Mouse (Mus musculus) limb, embryonic 14.5 days (tissue): ENCODE results near the gene Elmo3. TPM values are rescaled to one million over a fixed set of nuclear protein-coding genes. Genes with fewer than 3 reads are reported as not detected.
A peak's percentile ranks its signal among the peaks of the same experiment; 100 is the strongest.

Source experiments
- ATAC-seq: fragments of 200-750 bp; cut with Nextera tagmentation; 2 replicates; pipeline ENCODE4 v1.8.0; 2017; ENCODE audit warnings: low read depth, moderate number of reproducible peaks, moderate TSS enrichment; ENCODE audit not compliant: low FRiP score
- DNase-seq: peaks from one replicate; pipeline ENCODE4 v3.0.0-alpha.2; 2015; ENCODE audit warnings: low spot score
- H3K27ac ChIP-seq: fragments of 300-500 bp; sonication (generic); replicated peaks from 2 replicates; pipeline ENCODE4 v1.5.1; 2014; ENCODE audit warnings: low read depth, mild to moderate bottlenecking, low read length, moderate library complexity, mixed read lengths
- H3K27me3 ChIP-seq: fragments of 300-500 bp; sonication (generic); 2 replicates; pipeline ENCODE4 v1.6.1; 2014; ENCODE audit warnings: low read length, mixed read lengths; ENCODE audit not compliant: control insufficient read depth, insufficient read depth
- H3K36me3 ChIP-seq: fragments of 300-500 bp; sonication (generic); 2 replicates; pipeline ENCODE4 v1.6.1; 2014; ENCODE audit warnings: mild to moderate bottlenecking, low read length, moderate library complexity, mixed read lengths; ENCODE audit not compliant: control insufficient read depth, insufficient read depth
- H3K4me1 ChIP-seq: fragments of 300-500 bp; sonication (generic); 2 replicates; pipeline ENCODE4 v1.6.1; 2014; ENCODE audit warnings: antibody characterized with exemption, low read length, mixed read lengths; ENCODE audit not compliant: control insufficient read depth, insufficient read depth
- H3K4me2 ChIP-seq: fragments of 300-500 bp; sonication (generic); replicated peaks from 2 replicates; pipeline ENCODE4 v1.6.1; 2014; ENCODE audit warnings: low read depth, mild to moderate bottlenecking, low read length, moderate library complexity; ENCODE audit not compliant: severe bottlenecking
- H3K4me3 ChIP-seq: fragments of 300-500 bp; sonication (generic); replicated peaks from 2 replicates; pipeline ENCODE4 v1.5.1; 2014; ENCODE audit warnings: low read length
- H3K9ac ChIP-seq: fragments of 300-500 bp; sonication (generic); 2 replicates; pipeline ENCODE4 v1.6.1; 2014; ENCODE audit warnings: mild to moderate bottlenecking, low read depth, low read length, moderate library complexity; ENCODE audit not compliant: severe bottlenecking
- H3K9me3 ChIP-seq: fragments of 300-500 bp; sonication (generic); 2 replicates; pipeline ENCODE4 v1.6.1; 2016; ENCODE audit warnings: low read length; ENCODE audit not compliant: control insufficient read depth
- POLR2A ChIP-seq: fragments of 200-500 bp; IDR thresholded peaks from 2 replicates; pipeline ENCODE4 v1.8.0; 2012; ENCODE audit warnings: inconsistent platforms, mild to moderate bottlenecking, moderate library complexity, borderline replicate concordance; ENCODE audit not compliant: insufficient read depth, insufficient read length; ENCODE audit errors: extremely low read depth
- WGBS: fragments of 180-500 bp; shearing (Covaris S2); extraction: QIAGEN DNeasy Blood & Tissue Kit; methylation state at CpG from one replicate; pipeline ENCODE4 v1.1.7; 2014; 5-methylcytosine and 5-hydroxymethylcytosine counted together
- polyA plus RNA-seq, 2 experiments: library from polyadenylated mRNA; depleted of rRNA in 1 of 2; stranded (reverse) in 1 of 2; unstranded in 1 of 2; fragments of >200 nt; fragmentation: Nextera tagmentation in 1 of 2; extraction: Ambion mirVana in 1 of 2; gene quantifications; 2 replicates each; pipeline versions ENCODE4 v1.2.1 to v1.2.3; 2012 to 2014

Elmo3 gene
- polyA plus RNA-seq, 2 experiments = 7.3 to 8.8 TPM

DNA sequence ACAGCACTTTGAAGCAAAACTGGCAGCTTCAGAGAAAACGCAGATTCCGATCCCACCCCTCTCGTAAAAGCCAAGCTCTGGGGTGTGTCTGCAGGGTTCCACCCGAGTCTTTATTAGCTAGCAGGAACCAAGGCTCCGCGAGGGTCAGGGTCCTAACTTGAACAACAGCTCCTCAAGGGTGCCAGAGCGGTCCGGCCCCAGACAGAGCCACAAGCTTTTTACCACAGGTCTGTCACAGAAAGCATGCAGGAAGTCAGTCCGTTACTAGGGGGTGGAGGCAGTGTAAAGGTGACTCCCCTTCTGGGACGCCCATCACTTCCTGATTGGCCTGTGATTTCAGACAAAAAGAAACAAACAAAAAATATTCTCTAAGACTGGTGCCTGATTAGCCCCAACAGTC lies 40.3 kb upstream of the Elmo3 start:
- TF ChIP-seq POLR2A = no peak
- H3K27me3 ChIP-seq = peaks cover 69% of the 10 kb centered on the region
- no peak overlapping the region for H3K27ac ChIP-seq
- H3K9me3 ChIP-seq = no peaks in the 10 kb centered on the region; the same call in 1 of the 2 replicates
- no peak for DNase-seq
- peak overlapping the region; percentile 59 for H3K9ac ChIP-seq
- H3K4me3 ChIP-seq = peak overlapping the region; percentile 66
- WGBS = 13% methylated on average over 10 of the region's 10 CpGs
- no peak for ATAC-seq
- peak overlapping the region; percentile 74 for H3K4me2 ChIP-seq
- peaks cover 25% of the 10 kb centered on the region for H3K4me1 ChIP-seq
- no peaks in the 10 kb centered on the region for H3K36me3 ChIP-seq

GRCm38 (mm10) chr8:105266775-105267174 lies 38.6 kb upstream of the Elmo3 start:
- no peak for DNase-seq
- Histone ChIP-seq H3K4me3 (no peak overlapping the region), H3K27me3 (peaks cover 73% of the 10 kb centered on the region), H3K36me3 (no peaks in the 10 kb centered on the region), H3K4me2 (no peak overlapping the region), H3K4me1 (peaks cover 33% of the 10 kb centered on the region), H3K9me3 (no peaks in the 10 kb centered on the region), H3K9ac (no peak overlapping the region), H3K27ac (no peak overlapping the region)
- WGBS = 18% methylated on average over 13 of the region's 13 CpGs
- no peak for ATAC-seq
- no peak for TF ChIP-seq POLR2A

DNA sequence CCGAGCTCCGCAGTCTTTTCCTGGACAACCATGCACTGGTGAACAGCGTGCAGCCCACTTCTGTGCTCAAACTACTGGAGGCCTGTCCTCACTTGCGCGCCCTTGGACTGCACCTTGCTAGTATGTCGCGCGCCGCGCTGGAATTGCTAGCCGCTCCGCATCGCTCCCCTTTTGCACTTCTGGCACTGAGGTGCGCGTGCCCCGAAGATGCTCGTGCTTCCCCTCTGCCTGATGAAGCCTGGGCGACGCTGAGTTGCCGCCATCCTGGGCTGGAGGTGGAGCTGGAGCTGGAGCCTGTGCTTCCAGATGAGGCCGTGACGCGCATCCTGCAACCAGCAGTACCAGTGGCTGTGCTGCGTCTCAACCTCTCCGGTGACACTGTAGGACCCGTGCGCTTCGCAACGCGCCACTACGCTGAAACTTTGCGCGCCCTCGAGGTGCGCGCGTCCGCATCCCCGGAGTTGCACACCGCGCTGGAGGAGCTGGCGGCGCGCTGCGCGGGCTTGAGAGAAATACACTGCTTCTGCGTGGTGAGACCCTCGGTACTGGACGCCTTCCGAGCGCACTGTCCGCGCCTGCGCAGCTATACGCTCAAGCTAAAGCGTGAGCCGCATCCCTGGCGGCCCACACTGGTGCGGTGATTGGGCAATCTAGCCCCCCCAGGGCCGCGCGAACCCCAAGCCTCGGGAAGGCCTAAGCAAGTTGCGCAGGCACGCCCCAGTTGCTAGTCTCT lies 36.9 kb upstream of the Elmo3 start:
- Histone ChIP-seq H3K27ac (no peak overlapping the region), H3K36me3 (no peaks in the 10 kb centered on the region), H3K4me2 (peak overlapping the region; percentile 86), H3K4me3 (peak overlapping the region; percentile 44), H3K4me1 (peaks cover 33% of the 10 kb centered on the region), H3K27me3 (peaks cover 81% of the 10 kb centered on the region), H3K9me3 (no peaks in the 10 kb centered on the region), H3K9ac (peak overlapping the region; percentile 44)
- 0 out of 2 replicates have a peak, but pooled peaks have one; percentile 15 for TF ChIP-seq POLR2A
- WGBS = under 1% methylated on average over 55 of the region's 65 CpGs
- peak; percentile 67 for ATAC-seq
- peak; percentile 79 for DNase-seq

DNA sequence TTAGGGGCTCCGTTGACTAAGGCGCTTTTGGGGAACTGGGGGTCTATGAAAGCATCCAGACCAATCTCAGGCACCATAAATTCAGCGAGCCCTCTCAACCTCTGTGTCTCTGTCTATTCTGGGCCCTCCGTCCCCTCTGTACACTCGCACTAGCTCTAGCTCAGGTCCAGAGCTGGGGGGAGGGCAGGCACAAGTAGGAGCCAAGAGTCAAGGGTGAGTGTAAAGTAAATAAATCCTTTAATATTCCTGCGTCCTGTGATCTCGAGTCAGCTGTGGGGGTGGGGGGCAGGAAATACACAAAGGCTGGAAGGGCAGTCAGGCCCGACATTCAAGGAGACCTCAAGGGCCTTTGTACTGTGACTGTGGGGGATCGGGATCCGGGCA lies 36.3 kb upstream of the Elmo3 start:
- Histone ChIP-seq H3K4me1 (peaks cover 33% of the 10 kb centered on the region), H3K27me3 (peaks cover 81% of the 10 kb centered on the region), H3K9ac (peak overlapping the region; percentile 29; the same call in 1 of the 2 replicates), H3K4me3 (peak overlapping the region; percentile 44), H3K4me2 (peak overlapping the region; percentile 86), H3K9me3 (no peaks in the 10 kb centered on the region), H3K36me3 (no peaks in the 10 kb centered on the region), H3K27ac (no peak overlapping the region)
- ATAC-seq (no peak), DNase-seq (no peak)
- no peak for TF ChIP-seq POLR2A
- under 1% methylated on average over 10 of the region's 10 CpGs for WGBS

GRCm38 (mm10) chr8:105269461-105269947 lies 35.9 kb upstream of the Elmo3 start, which contains the start of gene Hsf4:
Gene Hsf4, plus strand, starts transcription at chr8:105269801.
- H3K9me3 ChIP-seq = no peaks in the 10 kb centered on the region

More at GRCm38 (mm10) chr8:105269461-105269947, 35.9 kb upstream of the Elmo3 start, which contains the start of gene Hsf4:
- H3K27ac ChIP-seq = no peak within 1 kb of the TSS
- peaks cover 32% of the 10 kb centered on the region for H3K4me1 ChIP-seq
- ATAC-seq (no peak), DNase-seq (no peak)
- H3K9ac ChIP-seq = peak within 1 kb of the TSS; percentile 44
- peak within 1 kb of the TSS; percentile 86 for H3K4me2 ChIP-seq
- no peaks in the 10 kb centered on the region for H3K36me3 ChIP-seq
- TF ChIP-seq POLR2A = no peak
- H3K4me3 ChIP-seq = peak within 1 kb of the TSS; percentile 44
- H3K27me3 ChIP-seq = peaks cover 81% of the 10 kb centered on the region
- WGBS = 8% methylated on average over 38 of the region's 42 CpGs
